Mouse (Mus musculus) thymus, adult 2 months (tissue): ENCODE results near the gene Scfd2. TPM values are rescaled to one million over a fixed set of nuclear protein-coding genes. Genes with fewer than 3 reads are reported as not detected.
A peak's percentile ranks its signal among the peaks of the same experiment; 100 is the strongest.

Experiments used
- DNase-seq: peaks from one replicate; pipeline ENCODE4 v3.0.0; 2021
- H3K27ac ChIP-seq: fragments of 200-500 bp; 2 replicates; pipeline ENCODE4 v1.5.1; 2012; ENCODE audit warnings: low read length, control low read depth; ENCODE audit not compliant: control insufficient read depth, insufficient read depth
- H3K27me3 ChIP-seq: fragments of 200-500 bp; 2 replicates; pipeline ENCODE4 v1.6.1; 2012; ENCODE audit warnings: mild to moderate bottlenecking, low read length, moderate library complexity, mixed read lengths; ENCODE audit not compliant: control insufficient read depth, insufficient read depth
- H3K36me3 ChIP-seq: fragments of 200-500 bp; 2 replicates; pipeline ENCODE4 v1.6.1; 2012; ENCODE audit warnings: mild to moderate bottlenecking, low read length, moderate library complexity; ENCODE audit not compliant: control insufficient read depth, insufficient read depth
- H3K4me1 ChIP-seq: fragments of 200-500 bp; replicated peaks from 2 replicates; pipeline ENCODE4 v1.6.1; 2012; ENCODE audit warnings: low read length; ENCODE audit not compliant: control insufficient read depth, insufficient read depth
- H3K4me3 ChIP-seq: fragments of 200-500 bp; 2 replicates; pipeline ENCODE4 v1.5.1; 2012; ENCODE audit warnings: mild to moderate bottlenecking, low read length, control low read depth, moderate library complexity; ENCODE audit not compliant: control insufficient read depth, insufficient read depth
- CTCF ChIP-seq: fragments of 200-500 bp; IDR thresholded peaks from 2 replicates; pipeline ENCODE4 v1.5.1; 2012; ENCODE audit warnings: mild to moderate bottlenecking, control low read depth, low read length, moderate library complexity, borderline replicate concordance; ENCODE audit not compliant: control insufficient read depth, poor library complexity, insufficient read depth; ENCODE audit errors: extremely low read depth
- POLR2A ChIP-seq: fragments of 200-500 bp; IDR thresholded peaks from 2 replicates; pipeline ENCODE4 v1.6.1; 2012; ENCODE audit warnings: mild to moderate bottlenecking, low read length, control low read depth, moderate library complexity; ENCODE audit not compliant: control insufficient read depth, poor library complexity, insufficient read depth; ENCODE audit errors: extremely low read depth
- WGBS: fragments of 180-500 bp; shearing (Covaris S2); methylation state at CpG from one replicate; pipeline ENCODE4 v1.1.7; 2018; 5-methylcytosine and 5-hydroxymethylcytosine counted together
- polyA plus RNA-seq: library from polyadenylated mRNA; depleted of rRNA; stranded (reverse); fragments of >200 nt; gene quantifications from 2 replicates; pipeline ENCODE4 v1.2.3, GENCODE M21; 2012

The Scfd2 gene
- polyA plus RNA-seq, 1 experiment = 14.5 TPM

DNA sequence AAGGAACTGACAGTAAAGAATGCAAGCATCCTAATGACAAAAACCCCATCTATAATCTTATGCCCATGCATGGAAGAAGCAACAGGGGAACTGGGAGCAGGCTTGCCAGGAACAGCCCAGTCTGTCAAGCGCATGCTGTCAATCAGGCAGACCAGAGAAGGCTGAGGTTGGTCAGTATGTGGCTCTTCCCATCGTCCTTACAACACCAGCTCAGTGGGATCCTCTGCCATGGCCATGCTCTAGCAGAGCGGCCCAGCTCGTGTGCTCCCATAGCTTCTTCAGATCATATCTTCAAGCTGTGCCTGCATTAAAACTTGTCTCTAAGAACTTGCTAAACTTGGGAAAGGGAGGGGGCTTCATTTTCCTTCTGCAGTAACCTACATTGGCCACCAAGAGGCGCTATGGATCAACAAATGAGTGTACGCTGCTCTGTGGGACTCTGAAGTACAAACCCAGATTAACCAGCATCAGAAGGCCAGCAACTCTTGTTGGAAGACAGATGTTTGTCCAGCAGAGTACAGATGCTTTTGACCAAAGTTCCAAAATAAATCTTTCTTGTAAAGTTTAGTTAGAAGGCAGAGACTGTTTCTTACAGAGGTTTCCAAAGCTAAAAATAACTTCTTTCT lies 220.2 kb downstream of the Scfd2 start:
- Histone ChIP-seq H3K27ac (no peak overlapping the region), H3K4me3 (no peak overlapping the region), H3K4me1 (no peaks in the 10 kb centered on the region), H3K27me3 (no peaks in the 10 kb centered on the region), H3K36me3 (no peaks in the 10 kb centered on the region)
- 65% methylated on average over 6 of the region's 6 CpGs for WGBS
- no peak for TF ChIP-seq CTCF
- no peak for TF ChIP-seq POLR2A
- peak; percentile 63 for DNase-seq

DNA sequence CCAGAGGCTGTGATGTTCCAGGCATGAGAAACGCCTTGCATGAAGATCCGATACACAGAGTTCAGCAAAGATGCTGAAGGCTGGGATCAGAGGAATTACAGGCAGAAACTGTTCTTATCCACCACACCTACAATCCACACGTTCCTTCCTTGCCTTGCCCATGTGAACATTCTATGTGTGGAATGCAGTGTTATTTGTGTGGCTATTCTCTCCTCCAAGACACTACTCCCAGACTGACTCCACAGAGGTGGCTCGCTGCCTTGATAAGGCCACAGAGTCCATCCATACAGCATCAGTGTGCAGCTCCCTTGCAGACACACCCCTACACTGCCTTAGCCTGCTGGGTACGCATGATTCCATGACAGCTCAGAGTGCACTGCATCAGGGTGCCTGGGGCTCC lies 221.5 kb downstream of the Scfd2 start:
- Histone ChIP-seq H3K27me3 (no peaks in the 10 kb centered on the region), H3K36me3 (no peaks in the 10 kb centered on the region), H3K27ac (no peak overlapping the region), H3K4me3 (no peak overlapping the region), H3K4me1 (no peaks in the 10 kb centered on the region)
- 96% methylated on average over 5 of the region's 5 CpGs for WGBS
- TF ChIP-seq POLR2A (no peak), CTCF (no peak)
- no peak for DNase-seq

DNA sequence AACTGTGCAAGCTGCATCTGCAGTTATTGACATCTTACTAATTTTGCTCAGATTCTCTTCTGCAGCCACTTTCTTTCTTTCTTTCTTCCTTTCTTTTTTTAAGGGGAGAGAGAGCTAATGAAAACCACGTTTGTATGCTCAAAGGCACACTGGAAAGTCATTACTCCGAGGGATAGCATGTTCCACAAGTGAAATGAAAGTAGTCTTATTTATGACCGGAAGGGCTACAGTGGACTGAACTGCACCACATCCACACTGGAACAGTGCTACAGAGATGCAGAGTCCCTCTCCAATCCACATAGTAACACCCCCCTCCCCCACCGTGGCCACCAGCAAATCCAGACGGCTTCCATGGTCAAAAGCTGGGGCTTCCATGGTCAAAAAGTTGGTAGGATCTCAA lies 224.3 kb downstream of the Scfd2 start:
- H3K36me3 ChIP-seq = no peaks in the 10 kb centered on the region
- 91% methylated on average over 5 of the region's 5 CpGs for WGBS
- TF ChIP-seq CTCF (no peak), POLR2A (no peak)

DNA sequence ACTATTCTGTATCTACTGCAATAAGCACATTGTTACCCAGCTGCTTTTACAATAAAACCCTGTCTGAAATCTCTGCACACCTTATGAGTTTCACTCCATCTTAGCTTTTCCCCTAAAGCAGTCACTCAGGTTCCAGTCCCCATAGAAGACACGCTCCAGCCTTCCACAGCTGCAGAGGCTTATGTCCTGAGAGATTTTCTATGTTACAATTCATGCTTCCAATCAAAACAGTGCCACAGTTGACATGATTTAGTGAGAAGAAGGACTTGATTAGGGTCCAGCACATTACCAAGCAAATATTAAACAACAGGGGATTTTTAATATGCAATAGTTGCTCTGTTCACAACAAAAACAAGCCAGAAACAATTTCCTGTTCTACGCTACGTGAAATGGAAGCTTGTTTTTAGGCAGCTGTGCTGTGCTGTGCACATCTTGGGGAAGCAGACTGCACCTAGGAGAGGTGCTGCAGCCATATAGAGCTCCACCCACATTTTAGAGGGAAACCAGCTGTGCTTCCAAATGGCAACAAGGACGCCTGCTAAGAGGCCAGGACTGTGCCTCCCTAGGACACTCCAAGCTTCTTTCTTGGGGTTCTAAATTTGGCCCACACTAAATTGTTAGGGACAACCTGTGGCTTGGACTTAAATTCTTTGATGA lies 225.9 kb downstream of the Scfd2 start:
- TF ChIP-seq POLR2A = no peak
- no peak for TF ChIP-seq CTCF
- 87% methylated on average over 4 of the region's 4 CpGs for WGBS
- Histone ChIP-seq H3K4me3 (no peak overlapping the region), H3K27me3 (no peaks in the 10 kb centered on the region), H3K4me1 (no peaks in the 10 kb centered on the region), H3K27ac (no peak overlapping the region), H3K36me3 (no peaks in the 10 kb centered on the region)
- no peak for DNase-seq

More for the DNA sequence above, 224.3 kb downstream of the Scfd2 start:
- no peak overlapping the region for H3K4me3 ChIP-seq
- no peak for DNase-seq
- no peaks in the 10 kb centered on the region for H3K27me3 ChIP-seq
- no peaks in the 10 kb centered on the region for H3K4me1 ChIP-seq
- H3K27ac ChIP-seq = no peak overlapping the region

DNA sequence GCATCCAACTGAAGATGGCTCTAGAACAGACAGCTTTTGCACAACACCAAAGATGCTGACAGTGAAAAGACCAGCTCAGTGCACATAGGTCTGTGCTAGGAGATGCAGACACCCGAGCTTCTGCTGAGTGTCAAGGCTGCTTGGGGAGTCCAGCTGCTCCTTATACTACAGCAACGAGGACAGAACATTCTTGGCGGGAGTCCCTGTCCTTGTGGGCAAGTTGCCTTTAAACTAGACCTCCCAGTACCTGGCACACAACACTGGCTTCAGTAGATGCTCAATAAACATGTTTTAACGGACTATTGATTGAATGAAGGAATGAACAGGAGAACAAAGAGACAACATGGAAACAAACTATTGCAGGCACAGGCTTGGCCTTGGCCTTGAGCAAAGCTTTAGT lies 226.8 kb downstream of the Scfd2 start:
- H3K4me1 ChIP-seq = no peaks in the 10 kb centered on the region
- WGBS = 84% methylated on average over 4 of the region's 4 CpGs
- DNase-seq = no peak
- H3K36me3 ChIP-seq = no peaks in the 10 kb centered on the region
- no peak overlapping the region for H3K4me3 ChIP-seq
- H3K27ac ChIP-seq = no peak overlapping the region
- no peaks in the 10 kb centered on the region for H3K27me3 ChIP-seq
- TF ChIP-seq POLR2A (no peak), CTCF (no peak)

DNA sequence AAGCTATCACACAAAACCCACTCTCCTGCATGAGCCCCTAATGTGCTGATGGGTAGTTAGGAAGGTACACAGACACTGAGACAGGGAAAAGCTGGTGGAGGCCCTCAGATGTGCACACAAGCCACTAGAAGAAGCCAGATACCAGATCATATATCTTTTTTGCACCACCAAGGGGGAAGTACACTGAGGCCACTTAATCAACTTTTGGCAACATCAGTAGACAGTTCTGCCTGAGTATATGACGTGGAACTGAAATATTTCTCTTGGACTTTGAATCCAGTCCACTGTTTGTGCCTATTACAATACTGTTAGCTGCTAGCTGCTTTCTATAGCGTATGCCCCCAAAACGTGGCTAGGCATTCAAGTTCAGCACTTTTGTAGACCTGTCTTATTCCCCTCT lies 229.2 kb downstream of the Scfd2 start:
- no peaks in the 10 kb centered on the region for H3K27me3 ChIP-seq
- H3K27ac ChIP-seq = no peak overlapping the region
- H3K36me3 ChIP-seq = no peaks in the 10 kb centered on the region
- no peaks in the 10 kb centered on the region for H3K4me1 ChIP-seq
- no peak overlapping the region for H3K4me3 ChIP-seq
- DNase-seq = no peak
- TF ChIP-seq CTCF (no peak), POLR2A (no peak)
- WGBS = 83% methylated on average over 3 of the region's 3 CpGs
